Mouse (Mus musculus) E14TG2a.4 (cell line): ENCODE results near the gene Gins3.

Source experiments
- CTCF ChIP-seq: conservative IDR thresholded peaks from 2 replicates; pipeline ENCODE4 v1.5.1; 2014; ENCODE audit warnings: low read length
- NANOG ChIP-seq: IDR thresholded peaks from 2 replicates; pipeline ENCODE4 v1.6.1; 2014; ENCODE audit warnings: borderline replicate concordance, low read length, mixed read lengths

- TF ChIP-seq CTCF = no peak
- TF ChIP-seq NANOG = peak; percentile 47; the same call in 1 of the 2 replicates
Measured at GRCm38 (mm10) chr8:95676631-95677030, 43.4 kb downstream of the Gins3 start, which contains the start of gene Ndrg4.
